Mouse (Mus musculus) adrenal gland, adult 2 months (tissue): ENCODE data around the gene Keap1. TPM values are rescaled to one million over a fixed set of nuclear protein-coding genes. Genes with fewer than 3 reads are reported as not detected.
"Not testable (repeated sequence)": the region's sequence is repeated elsewhere in the genome, so short reads cannot be mapped to it uniquely, and the experiment has no call there.

Source experiments
- DNase-seq: peaks from one replicate; pipeline ENCODE4 v3.0.0; 2021
- polyA plus RNA-seq: library from polyadenylated mRNA; depleted of rRNA; stranded (reverse); fragments of >200 nt; gene quantifications from 2 replicates; pipeline ENCODE4 v1.2.3, GENCODE M21; 2012
- total RNA-seq, 2 experiments: library from RNA; stranded (reverse); gene quantifications; 2 replicates each; pipeline ENCODE4 v1.2.3; 2021

The Keap1 gene
- total and polyA plus RNA-seq, 3 experiments, result 36.6 to 132 (median 56.5) TPM

DNA sequence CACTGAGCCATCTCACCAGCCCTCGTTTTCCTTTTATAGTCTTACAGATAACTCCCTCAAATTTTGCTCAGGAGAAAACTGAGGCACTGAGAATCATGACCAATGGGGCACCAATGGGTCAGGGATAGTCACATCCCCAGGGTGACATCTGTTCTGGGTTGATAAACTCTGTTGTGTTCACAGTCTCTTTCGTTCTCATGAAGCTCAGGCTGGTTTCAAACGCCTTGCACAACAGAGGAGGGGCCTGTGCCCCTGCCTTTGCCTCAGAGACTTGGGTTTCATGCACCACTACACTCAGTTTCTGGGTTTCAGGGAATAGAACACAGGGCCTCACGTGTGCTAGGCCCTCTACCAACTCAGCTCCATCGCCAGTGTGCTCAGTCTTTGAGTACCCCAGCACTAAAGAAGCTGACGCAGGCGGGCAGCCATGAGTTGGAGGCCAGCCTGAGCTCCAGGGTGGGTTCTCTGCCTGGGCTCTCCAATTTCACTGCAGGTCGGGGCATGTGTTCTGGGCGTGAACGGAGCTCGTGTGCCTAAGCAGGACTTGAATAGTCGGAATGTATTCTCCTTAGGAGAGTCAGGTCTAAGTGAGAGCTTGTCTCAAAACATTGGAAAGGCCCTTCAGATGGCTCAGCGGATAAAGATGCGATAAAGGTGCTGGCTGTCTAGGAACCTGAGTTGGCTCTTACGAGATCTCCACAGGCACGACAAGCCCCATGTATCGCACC lies 25.3 kb upstream of the Keap1 start:
- no peak for DNase-seq

DNA sequence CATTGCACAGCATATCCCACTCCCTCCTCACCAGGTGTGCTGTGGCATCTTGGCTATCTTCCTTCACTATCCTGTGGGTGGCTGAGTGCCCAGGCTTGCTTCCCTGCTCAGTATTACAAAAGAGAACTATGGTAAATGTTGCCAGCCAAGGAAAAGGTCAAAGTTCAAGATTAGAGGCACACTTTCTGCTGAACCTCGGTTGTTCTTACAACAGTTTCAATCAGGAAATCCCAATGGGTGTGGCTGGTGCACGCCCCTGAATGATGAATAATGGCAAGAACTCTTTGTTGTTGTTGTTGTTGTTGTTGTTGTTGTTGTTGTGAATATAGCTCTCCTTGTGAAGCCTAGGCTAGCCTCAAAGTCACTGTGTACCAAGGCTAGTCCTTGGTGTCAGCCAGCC lies 22.7 kb upstream of the Keap1 start:
- no peak for DNase-seq

DNA sequence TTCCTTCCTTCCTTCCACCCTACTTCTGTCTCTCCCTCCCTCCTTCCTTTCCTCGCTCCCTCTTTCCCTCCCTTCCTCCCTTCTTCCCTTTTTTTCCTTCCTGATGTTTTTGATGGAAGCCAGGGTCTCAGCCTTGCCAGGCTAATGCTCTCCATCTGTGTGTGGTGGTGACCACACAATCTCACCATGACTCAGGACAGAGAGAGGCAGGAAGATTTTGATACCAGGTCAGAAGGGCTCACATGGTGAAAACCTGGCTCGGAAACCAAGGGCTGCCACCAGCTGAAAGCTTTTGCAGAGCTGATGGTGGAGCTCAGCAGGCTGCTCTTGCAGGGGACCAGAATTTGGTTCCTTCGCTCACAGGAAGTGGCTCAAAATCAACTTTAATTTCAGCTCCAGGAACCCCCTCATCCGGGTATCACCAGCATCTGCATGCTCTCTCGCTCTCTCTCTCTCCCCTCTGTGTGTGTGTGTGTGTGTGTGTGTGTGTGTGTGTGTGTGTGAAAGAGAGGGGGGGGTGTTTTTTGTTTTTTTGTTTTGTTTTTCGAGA lies 21.4 kb upstream of the Keap1 start:
- DNase-seq, result no peak

DNA sequence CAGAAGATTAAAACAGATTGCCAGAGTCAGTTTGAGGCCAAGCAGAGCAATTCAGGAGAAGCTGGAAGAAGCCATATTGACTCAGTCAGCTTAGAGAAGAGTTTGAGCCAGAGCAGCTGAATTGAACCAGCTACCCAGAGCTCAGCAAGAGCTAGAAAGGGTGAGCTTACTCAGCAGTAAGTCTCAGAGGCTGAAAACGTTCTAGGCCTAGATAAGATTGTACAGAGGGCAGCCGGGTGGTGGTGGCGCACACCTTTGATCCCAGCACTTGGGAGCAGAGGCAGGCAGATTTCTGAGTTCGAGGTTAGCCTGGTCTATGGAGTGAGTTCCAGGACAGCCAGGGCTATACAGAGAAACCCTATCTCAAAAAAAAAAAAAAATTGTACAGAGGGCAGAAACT lies 17.2 kb upstream of the Keap1 start:
- not testable (repeated sequence) for DNase-seq

DNA sequence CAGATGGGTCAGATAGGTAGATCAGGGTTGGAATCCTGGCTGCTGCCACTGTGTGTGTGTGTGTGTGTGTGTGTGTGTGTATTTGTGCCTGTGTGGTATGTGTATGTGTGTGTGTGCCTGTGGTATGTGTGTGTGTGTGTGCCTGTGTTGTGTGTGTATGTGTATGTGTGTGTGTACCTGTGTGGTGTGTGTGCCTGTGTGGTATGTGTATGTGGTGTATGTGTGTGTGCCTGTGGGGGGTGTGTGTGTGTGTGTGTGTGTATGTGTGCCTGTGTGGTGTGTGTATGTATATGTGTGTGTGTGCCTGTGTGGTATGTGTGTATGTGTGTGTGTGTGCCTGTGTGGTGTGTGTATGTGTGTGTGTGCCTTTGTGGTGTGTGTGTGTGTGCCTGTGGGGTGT lies 15.5 kb upstream of the Keap1 start:
- DNase-seq, result no peak

DNA sequence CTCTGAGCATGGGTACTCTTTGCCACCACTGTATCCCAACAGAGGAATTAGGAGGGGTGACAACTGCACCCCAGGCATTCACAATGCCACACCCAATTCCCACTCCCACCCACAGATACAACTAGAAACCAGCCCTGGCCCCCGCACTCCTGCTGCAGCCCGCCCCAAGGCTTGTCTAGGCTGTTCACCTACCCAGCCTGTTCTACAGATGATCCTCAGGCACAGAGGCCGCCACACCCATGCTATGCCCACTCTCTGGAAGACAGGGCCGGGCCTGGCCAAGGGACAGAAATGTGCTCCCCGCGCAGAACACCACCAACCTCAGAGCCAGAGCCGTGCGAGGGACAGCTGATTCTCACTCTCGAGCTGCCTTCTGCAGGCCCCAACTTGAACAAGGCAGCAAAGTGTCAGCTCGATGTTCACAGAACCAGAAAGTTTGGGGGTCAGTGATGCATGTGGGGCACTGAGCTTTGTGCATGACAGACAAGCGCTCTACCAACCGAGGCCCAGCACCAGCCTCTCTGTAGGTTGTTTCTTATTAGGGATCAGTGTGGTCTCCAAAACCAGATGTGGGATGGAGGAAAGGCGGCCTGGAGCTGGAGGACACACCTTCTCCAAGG lies 12.1 kb upstream of the Keap1 start:
- DNase-seq, result no peak

GRCm38 (mm10) chr9:21250509-21250908 lies 11.3 kb upstream of the Keap1 start:
- DNase-seq, result no peak

GRCm38 (mm10) chr9:21249629-21250508 lies 10.7 kb upstream of the Keap1 start:
- DNase-seq, result no peak

GRCm38 (mm10) chr9:21248326-21248725 lies 9.2 kb upstream of the Keap1 start, which contains the start of gene S1pr5:
Gene S1pr5, minus strand, starts transcription at chr9:21248443.
- peak; percentile 74 for DNase-seq

DNA sequence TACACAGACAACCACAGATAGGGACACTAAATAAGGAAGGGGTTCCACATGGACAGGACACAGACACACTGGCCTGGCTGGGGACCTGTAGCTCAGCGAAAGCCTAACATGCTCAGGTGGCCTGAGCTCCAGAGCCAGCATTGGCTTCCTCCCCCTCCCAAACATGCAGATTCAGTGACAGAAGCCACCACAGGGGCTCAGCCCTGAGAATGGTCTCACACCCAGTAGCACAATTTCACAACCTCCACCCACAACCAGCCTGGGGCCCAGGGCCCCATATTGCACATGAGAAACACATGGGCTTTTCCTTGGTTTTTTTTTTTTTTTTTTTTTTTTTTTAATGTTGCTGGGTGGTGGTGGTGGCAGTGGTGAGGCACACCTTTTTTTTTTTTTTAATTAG lies 7.2 kb upstream of the Keap1 start:
- DNase-seq, result no peak

- DNase-seq, result no peak
Measured at GRCm38 (mm10) chr9:21245113-21245487, 5.9 kb upstream of the Keap1 start.

GRCm38 (mm10) chr9:21244428-21245112 lies 5.4 kb upstream of the Keap1 start:
- DNase-seq, result peak; percentile 42

- no peak for DNase-seq
Measured at GRCm38 (mm10) chr9:21243826-21244427, 4.8 kb upstream of the Keap1 start.

GRCm38 (mm10) chr9:21241343-21241742 lies 2.2 kb upstream of the Keap1 start:
- DNase-seq, result peak; percentile 75

DNA sequence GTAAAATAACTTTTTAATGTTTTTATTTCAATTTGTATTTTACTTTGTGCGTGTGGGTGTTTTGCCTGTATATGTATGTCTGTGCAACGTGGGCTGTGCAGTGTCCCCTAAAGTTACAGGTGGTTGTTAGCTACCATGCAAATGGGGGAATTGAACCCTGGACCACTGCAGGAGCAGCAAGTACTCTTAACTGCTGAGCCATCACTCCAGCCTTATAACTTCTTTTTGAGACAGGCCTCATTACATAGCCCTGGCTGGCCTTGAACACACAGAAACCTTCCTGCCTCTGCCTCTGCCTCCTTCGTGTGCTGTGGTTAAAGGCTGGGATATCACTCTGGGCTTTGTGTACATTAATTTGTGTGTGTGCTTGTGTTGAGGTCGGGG lies 296 bp upstream of the Keap1 start:
- DNase-seq, result no peak

- DNase-seq, result peak; percentile 42
Measured at GRCm38 (mm10) chr9:21238004-21238732, 993 bp downstream of the Keap1 start.

GRCm38 (mm10) chr9:21237368-21238003 lies 1.7 kb downstream of the Keap1 start:
- DNase-seq, result peak; percentile 50

GRCm38 (mm10) chr9:21236991-21237367 lies 2.2 kb downstream of the Keap1 start:
- DNase-seq, result no peak

DNA sequence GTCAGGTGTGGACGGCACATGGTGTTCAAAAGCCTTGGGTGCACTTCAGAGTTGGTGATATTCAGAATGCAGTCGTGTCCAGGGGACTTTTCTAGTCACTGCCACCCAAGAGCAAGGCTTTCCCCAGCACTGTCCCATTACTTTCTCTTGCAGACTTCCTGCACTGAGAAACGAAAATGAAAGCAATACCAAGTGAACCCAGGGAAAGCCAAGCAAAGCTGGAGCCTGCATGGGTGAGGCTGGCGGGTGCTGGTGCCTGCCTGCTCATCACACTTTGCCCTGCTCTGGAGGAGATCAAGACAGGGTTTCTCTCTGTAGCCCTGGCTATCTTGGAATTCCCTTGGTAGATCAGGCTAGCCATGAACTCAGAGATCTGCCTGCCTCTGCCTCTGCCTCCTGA lies 3.8 kb downstream of the Keap1 start:
- no peak for DNase-seq

GRCm38 (mm10) chr9:21233805-21234204 lies 5.4 kb downstream of the Keap1 start:
- DNase-seq, result no peak
